Mouse (Mus musculus): ENCODE measurements around the gene Prg3.

GRCm38 (mm10) chr2:85026178-85026577, 38.2 kb downstream of the Prg3 start:
- TF ChIP-seq CTCF (IDR thresholded peaks at IDR 0.05; ENCODE audit: control insufficient read depth, insufficient read depth, low read length): no peak
- TF ChIP-seq POLR2A (IDR thresholded peaks at IDR 0.05; ENCODE audit: borderline replicate concordance, control insufficient read depth, low read depth, low read length): no peak

Data from bone marrow, adult 2 months (tissue).